Mouse (Mus musculus): Measurements from ENCODE around the gene Kat7. TPM values are rescaled to one million over a fixed set of nuclear protein-coding genes. Genes with fewer than 3 reads are reported as not detected.
A peak's percentile ranks its signal among the peaks of the same experiment; 100 is the strongest.

Kat7 gene
- total and polyA plus RNA-seq, 3 experiments: 19.8 to 28.6 (median 25.9) TPM

DNA sequence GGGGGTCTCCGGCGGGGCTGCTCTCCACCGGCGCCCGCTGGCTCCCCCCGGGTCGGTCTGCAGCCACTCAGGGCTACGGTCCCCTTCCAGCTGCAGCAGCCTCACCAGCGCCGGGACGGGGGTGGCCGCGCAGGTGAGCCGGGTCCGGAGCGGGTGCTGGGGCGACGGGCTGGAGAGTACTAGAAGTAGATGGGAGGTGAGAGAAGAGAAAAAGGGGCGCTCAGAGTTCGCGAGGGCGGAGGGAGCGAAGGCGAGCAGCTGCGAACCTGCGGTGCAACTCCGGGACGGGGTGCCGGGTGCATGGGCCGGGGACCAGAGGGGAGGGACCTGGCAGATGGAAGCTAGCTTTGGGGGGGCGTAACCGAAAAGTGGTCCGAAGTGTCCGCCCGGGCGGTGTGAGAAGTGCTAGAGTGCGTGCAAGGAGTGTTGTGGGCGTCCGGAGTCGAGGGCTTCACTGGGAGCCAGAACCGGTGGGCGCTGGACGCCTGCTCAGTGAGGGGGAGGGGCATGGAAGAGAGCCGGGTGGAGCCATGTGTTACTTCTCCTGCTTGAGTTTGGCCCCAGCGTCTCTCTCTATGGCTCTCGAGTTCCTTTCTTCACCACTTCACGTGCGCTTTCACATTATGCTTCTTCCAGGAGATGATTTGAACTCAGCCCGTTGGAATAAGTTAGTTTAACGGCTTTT lies 27.2 kb upstream of the Kat7 start:
- H3K79me2 ChIP-seq (replicated peaks; ENCODE audit: control insufficient read depth, insufficient read depth, low read length): no peaks in the 10 kb centered on the region
- peak; percentile 70 to 81 for DNase-seq
- peaks cover 5% of the 10 kb centered on the region for H3K4me1 ChIP-seq (ENCODE audit: control insufficient read depth, insufficient read depth, low read length)
- no peaks in the 10 kb centered on the region for H3K27me3 ChIP-seq (ENCODE audit: control insufficient read depth, insufficient read depth, low read length)
- TF ChIP-seq POLR2A (IDR thresholded peaks at IDR 0.05; ENCODE audit: insufficient read depth, low read depth, low read length): no peak
- no peak for TF ChIP-seq EP300 (IDR thresholded peaks at IDR 0.05; ENCODE audit: insufficient read depth, low read depth, low read length)
- TF ChIP-seq CTCF (IDR thresholded peaks at IDR 0.05): no peak
- H3K4me3 ChIP-seq: peak overlapping the region; percentile 90
- WGBS: 1% methylated on average over 48 of the region's 50 CpGs
- peak overlapping the region; percentile 67 for H3K9ac ChIP-seq (ENCODE audit: low read depth, low read length)
- H3K27ac ChIP-seq: peak overlapping the region; percentile 79
- no peaks in the 10 kb centered on the region; the same call in 1 of the 2 replicates for H3K36me3 ChIP-seq (ENCODE audit: control insufficient read depth, insufficient read depth, low read length)
- intact Hi-C loops (cut with DNase I): loop anchor here (2.0 to 5.0 kb wide), 2 partner anchors 26 to 45 kb away; partner anchors contain the start of genes Kat7 and Slc35b1

DNA sequence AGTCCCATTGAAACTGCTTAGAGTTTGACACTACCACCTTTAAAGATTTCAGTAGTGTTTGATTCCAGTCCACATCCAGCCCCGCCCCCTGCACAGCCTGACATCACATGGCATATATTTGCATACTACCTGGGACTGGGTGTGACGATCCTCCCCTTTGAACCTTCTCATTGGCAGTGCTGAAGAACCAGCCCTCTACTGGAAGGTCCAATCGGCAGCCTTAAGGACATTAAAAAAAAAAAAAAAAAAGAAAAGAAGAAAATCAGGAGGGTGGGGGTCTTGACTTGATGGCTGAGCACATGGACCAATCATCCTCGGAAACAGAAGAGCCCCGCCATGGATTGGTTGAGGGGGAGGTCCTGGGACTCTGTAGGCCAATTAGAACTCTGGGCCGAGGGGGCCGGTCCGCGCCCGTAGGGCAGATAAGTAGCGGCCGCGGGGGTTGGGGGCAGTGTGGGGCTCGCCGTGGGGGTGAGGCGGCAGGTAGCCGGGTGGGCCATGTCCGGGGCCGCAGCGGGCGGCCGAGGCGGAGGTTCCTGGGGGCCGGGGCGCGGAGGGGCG lies 26.6 kb upstream of the Kat7 start, which contains the start of gene Fam117a:
Gene Fam117a, plus strand, starts transcription at position 451 of the 561 bp plus-strand sequence.
- Histone ChIP-seq H3K4me1 (ENCODE audit: control insufficient read depth, insufficient read depth, low read length) (peaks cover 5% of the 10 kb centered on the region), H3K27me3 (ENCODE audit: control insufficient read depth, insufficient read depth, low read length) (no peaks in the 10 kb centered on the region), H3K79me2 (replicated peaks; ENCODE audit: control insufficient read depth, insufficient read depth, low read length) (no peaks in the 10 kb centered on the region), H3K9ac (ENCODE audit: low read depth, low read length) (peak within 1 kb of the TSS; percentile 67), H3K36me3 (ENCODE audit: control insufficient read depth, insufficient read depth, low read length) (no peaks in the 10 kb centered on the region; the same call in 1 of the 2 replicates), H3K27ac (peak within 1 kb of the TSS; percentile 79), H3K4me3 (peak within 1 kb of the TSS; percentile 90)
- intact Hi-C loops (cut with DNase I): loop anchor here (2.0 to 5.0 kb wide), 2 partner anchors 26 to 46 kb away; partner anchors contain the start of genes Kat7 and Slc35b1
- DNase-seq: peak; percentile 69 to 89
- WGBS: 2% methylated on average over 13 of the region's 27 CpGs
- TF ChIP-seq CTCF (IDR thresholded peaks at IDR 0.05): 0 out of 2 replicates have a peak, but pooled peaks have one; percentile 3
- peak; percentile 46; the same call in 1 of the 2 replicates for TF ChIP-seq POLR2A (IDR thresholded peaks at IDR 0.05; ENCODE audit: insufficient read depth, low read depth, low read length)
- TF ChIP-seq EP300 (IDR thresholded peaks at IDR 0.05; ENCODE audit: insufficient read depth, low read depth, low read length): no peak

DNA sequence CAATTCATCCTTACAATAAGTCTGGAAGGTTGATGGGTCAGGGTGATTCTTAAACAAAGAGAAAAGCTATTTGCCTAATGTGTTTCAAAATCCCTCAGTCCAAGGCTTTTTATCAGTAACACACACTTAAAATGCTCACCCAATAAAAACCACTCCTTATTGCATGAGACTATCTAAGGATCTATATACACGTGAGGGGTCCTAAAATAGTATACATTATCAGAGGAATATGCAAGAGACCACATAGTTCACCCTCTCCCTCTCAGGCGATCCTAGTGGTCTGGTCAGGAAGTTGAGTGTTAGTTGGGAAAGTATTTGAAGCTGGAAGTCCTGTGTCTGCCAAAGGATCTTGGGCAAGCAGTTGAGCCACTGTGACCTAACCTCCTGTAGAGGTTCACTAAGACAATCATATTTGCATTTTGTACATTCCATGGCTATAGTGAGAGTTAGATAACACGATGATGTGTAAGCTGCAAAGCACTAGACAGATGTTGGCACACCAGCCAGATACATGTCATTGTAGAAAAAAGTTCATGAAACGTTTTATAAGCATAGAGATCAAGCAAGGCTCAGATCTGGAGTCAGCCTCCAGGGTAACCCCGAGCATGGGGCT lies 24.5 kb upstream of the Kat7 start:
- Histone ChIP-seq H3K9ac (ENCODE audit: low read depth, low read length) (no peak overlapping the region), H3K4me1 (ENCODE audit: control insufficient read depth, insufficient read depth, low read length) (peaks cover 5% of the 10 kb centered on the region), H3K4me3 (no peak overlapping the region), H3K36me3 (ENCODE audit: control insufficient read depth, insufficient read depth, low read length) (no peaks in the 10 kb centered on the region; the same call in 1 of the 2 replicates), H3K79me2 (replicated peaks; ENCODE audit: control insufficient read depth, insufficient read depth, low read length) (no peaks in the 10 kb centered on the region), H3K27me3 (ENCODE audit: control insufficient read depth, insufficient read depth, low read length) (no peaks in the 10 kb centered on the region), H3K27ac (no peak overlapping the region)
- 42% methylated on average over 5 of the region's 5 CpGs for WGBS
- intact Hi-C loops (cut with DNase I): loop anchor here (5.0 kb wide), 1 partner anchor 48 kb away; the partner anchor contains the start of gene Slc35b1
- TF ChIP-seq CTCF (IDR thresholded peaks at IDR 0.05) (no peak), POLR2A (IDR thresholded peaks at IDR 0.05; ENCODE audit: insufficient read depth, low read depth, low read length) (no peak), EP300 (IDR thresholded peaks at IDR 0.05; ENCODE audit: insufficient read depth, low read depth, low read length) (no peak)
- DNase-seq: no peak

DNA sequence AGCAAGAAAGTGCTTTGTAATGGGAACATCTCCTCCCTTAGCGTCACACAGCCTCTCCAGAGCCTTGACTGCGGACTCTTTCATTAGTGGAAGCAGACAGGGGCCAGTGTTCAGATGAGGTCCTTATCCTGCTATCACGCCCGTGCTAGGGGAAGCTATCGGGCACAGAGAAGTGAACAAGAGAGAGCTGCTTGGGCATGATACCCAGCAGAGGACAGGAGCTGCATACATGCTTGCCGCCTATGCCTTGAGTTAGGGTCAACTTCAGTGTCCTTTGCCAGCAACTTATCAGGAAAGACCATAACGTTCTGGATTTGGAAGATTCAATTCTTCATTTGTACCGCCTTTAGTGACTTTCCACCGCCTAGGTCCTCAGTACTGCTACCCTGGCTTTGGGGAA lies 23.8 kb upstream of the Kat7 start:
- peaks cover 5% of the 10 kb centered on the region for H3K4me1 ChIP-seq (ENCODE audit: control insufficient read depth, insufficient read depth, low read length)
- intact Hi-C loops (cut with DNase I): no loop called here
- H3K4me3 ChIP-seq: no peak overlapping the region
- 89% methylated on average over 9 of the region's 9 CpGs for whole genome bisulfite sequencing
- H3K27me3 ChIP-seq (ENCODE audit: control insufficient read depth, insufficient read depth, low read length): no peaks in the 10 kb centered on the region
- H3K9ac ChIP-seq (ENCODE audit: low read depth, low read length): no peak overlapping the region
- no peaks in the 10 kb centered on the region; the same call in 1 of the 2 replicates for H3K36me3 ChIP-seq (ENCODE audit: control insufficient read depth, insufficient read depth, low read length)
- no peak overlapping the region for H3K27ac ChIP-seq
- H3K79me2 ChIP-seq (replicated peaks; ENCODE audit: control insufficient read depth, insufficient read depth, low read length): no peaks in the 10 kb centered on the region
- TF ChIP-seq EP300 (IDR thresholded peaks at IDR 0.05; ENCODE audit: insufficient read depth, low read depth, low read length) (no peak), CTCF (IDR thresholded peaks at IDR 0.05) (no peak)
- DNase-seq: no peak

DNA sequence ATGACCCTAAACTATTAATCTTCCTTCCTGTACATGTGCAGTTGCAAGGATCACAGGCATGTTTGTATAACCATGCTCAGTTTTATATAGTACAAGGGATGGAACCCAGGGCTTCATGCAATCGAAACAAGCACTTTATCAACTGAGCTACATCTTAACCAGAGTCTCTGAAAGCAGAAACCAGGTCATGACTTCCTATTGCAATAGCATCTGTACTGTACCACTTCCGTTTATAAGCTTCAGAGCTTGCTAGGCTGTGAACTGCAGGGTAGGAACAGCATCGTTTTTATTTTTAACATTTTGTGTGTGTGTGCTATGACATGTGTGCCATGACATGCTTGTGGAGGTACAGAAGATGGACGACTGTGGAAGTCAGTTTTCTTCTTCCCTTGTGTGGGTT lies 23.2 kb upstream of the Kat7 start:
- no peak for DNase-seq
- intact Hi-C loops (cut with DNase I): no loop called here
- Histone ChIP-seq H3K4me1 (ENCODE audit: control insufficient read depth, insufficient read depth, low read length) (peaks cover 5% of the 10 kb centered on the region), H3K79me2 (replicated peaks; ENCODE audit: control insufficient read depth, insufficient read depth, low read length) (no peaks in the 10 kb centered on the region), H3K9ac (ENCODE audit: low read depth, low read length) (no peak overlapping the region), H3K27me3 (ENCODE audit: control insufficient read depth, insufficient read depth, low read length) (no peaks in the 10 kb centered on the region), H3K4me3 (no peak overlapping the region), H3K27ac (no peak overlapping the region), H3K36me3 (ENCODE audit: control insufficient read depth, insufficient read depth, low read length) (no peaks in the 10 kb centered on the region; the same call in 1 of the 2 replicates)
- WGBS: 49% methylated on average over 4 of the region's 4 CpGs
- TF ChIP-seq EP300 (IDR thresholded peaks at IDR 0.05; ENCODE audit: insufficient read depth, low read depth, low read length) (no peak), CTCF (IDR thresholded peaks at IDR 0.05) (no peak), POLR2A (IDR thresholded peaks at IDR 0.05; ENCODE audit: insufficient read depth, low read depth, low read length) (no peak)

Measured in heart, adult 2 months (tissue).